Mouse (Mus musculus): ENCODE results near the gene Zfhx2. TPM values are rescaled to one million over a fixed set of nuclear protein-coding genes. Genes with fewer than 3 reads are reported as not detected.

Zfhx2 gene
- polyA plus RNA-seq, 1 experiment from 2014 or later = 28.4 TPM

DNA sequence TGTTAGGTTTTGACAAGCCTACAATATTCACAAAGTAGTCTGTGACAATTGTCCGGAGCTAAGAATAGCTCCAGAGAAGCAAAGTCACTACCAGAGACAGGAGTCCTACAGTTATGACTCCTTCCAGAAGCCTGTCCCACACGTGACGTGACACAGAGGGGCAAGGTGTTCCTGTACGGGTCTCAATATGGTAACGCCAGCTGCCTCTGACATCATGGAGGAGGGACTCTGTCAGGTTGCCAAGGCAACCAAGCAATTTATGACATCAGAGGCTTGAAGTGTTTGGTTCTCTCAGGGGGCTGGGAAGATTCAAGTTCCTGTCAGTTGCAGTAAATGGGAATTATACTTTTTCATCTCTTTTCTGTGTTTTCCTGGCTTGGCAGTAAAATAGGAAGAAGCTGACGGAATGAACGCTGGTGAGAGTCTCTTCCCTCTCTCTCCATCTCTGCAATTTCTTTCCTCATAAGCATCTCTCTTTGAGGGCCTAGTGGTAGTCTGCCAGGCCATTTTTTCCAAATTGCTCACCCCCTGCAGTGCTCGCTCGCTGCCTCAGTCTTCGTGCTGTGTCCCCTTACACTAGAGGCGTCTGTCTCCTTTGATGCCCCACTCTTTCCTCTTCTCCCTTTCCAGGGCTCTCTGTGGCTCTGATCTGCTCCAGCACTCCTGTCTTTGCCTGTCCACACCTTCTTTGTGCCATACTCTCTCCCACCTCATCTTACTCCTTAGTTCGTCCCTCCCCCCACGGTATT lies 2.8 kb downstream of the Zfhx2 start:
- peak; percentile 64 for DNase-seq

DNA sequence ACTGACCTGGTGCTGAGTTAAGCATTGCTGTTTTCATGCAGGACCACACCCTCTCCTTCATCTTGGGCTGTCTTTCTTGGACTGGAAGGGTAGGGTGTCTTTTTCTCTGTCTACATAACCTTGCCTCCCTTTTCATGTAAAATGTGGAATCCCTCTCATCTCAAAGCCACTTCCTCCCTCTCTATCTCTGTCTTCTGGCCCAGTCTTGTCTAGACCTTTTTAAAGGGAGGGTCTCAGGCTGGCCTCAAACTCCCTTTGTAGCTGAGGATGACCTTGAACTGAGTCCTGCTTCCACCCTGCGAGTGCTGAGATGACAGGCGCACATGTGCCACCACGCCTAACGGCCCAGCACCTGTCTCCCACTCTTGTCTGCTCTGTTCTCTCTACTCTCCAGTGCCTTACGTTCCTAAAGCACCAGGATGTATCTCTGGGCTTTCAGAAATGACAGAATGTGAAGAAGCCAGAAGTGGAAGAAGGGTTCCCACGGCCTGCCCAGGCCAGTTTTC lies 6.1 kb downstream of the Zfhx2 start:
- Histone ChIP-seq H3K36me3 (ENCODE audit: control insufficient read depth, insufficient read depth, low read length) (peaks cover 12% of the 10 kb centered on the region), H3K9me3 (ENCODE audit: control insufficient read depth, low read length) (no peaks in the 10 kb centered on the region), H3K4me1 (ENCODE audit: control insufficient read depth, insufficient read depth, low read length) (peaks cover 50% of the 10 kb centered on the region), H3K27me3 (ENCODE audit: control insufficient read depth, insufficient read depth, low read length) (no peaks in the 10 kb centered on the region), H3K4me2 (ENCODE audit: low read length) (no peak overlapping the region), H3K9ac (replicated peaks; ENCODE audit: low read length) (no peak overlapping the region), H3K4me3 (replicated peaks; ENCODE audit: low read depth, low read length) (no peak overlapping the region), H3K27ac (replicated peaks; ENCODE audit: low read depth, low read length) (peak overlapping the region; percentile 1; the same call in 1 of the 2 replicates)
- ATAC-seq (ENCODE audit: low FRiP score, low TSS enrichment) (no peak), DNase-seq (no peak)
- 89% methylated on average over 6 of the region's 6 CpGs for WGBS

More for the DNA sequence above, 2.8 kb downstream of the Zfhx2 start:
- peaks cover 49% of the 10 kb centered on the region for H3K4me1 ChIP-seq (ENCODE audit: control insufficient read depth, insufficient read depth, low read length)
- WGBS = 55% methylated on average over 13 of the region's 13 CpGs
- peak overlapping the region; percentile 45 for H3K27ac ChIP-seq (replicated peaks; ENCODE audit: low read depth, low read length)
- ATAC-seq (ENCODE audit: low FRiP score, low TSS enrichment) = no peak
- peaks cover 4% of the 10 kb centered on the region; the same call in 1 of the 2 replicates for H3K36me3 ChIP-seq (ENCODE audit: control insufficient read depth, insufficient read depth, low read length)
- H3K4me3 ChIP-seq (replicated peaks; ENCODE audit: low read depth, low read length) = peak overlapping the region; percentile 68
- peak overlapping the region; percentile 89; the same call in 1 of the 2 replicates for H3K9ac ChIP-seq (replicated peaks; ENCODE audit: low read length)
- H3K9me3 ChIP-seq (ENCODE audit: control insufficient read depth, low read length) = no peaks in the 10 kb centered on the region
- H3K4me2 ChIP-seq (ENCODE audit: low read length) = peak overlapping the region; percentile 76
- no peaks in the 10 kb centered on the region for H3K27me3 ChIP-seq (ENCODE audit: control insufficient read depth, insufficient read depth, low read length)

DNA sequence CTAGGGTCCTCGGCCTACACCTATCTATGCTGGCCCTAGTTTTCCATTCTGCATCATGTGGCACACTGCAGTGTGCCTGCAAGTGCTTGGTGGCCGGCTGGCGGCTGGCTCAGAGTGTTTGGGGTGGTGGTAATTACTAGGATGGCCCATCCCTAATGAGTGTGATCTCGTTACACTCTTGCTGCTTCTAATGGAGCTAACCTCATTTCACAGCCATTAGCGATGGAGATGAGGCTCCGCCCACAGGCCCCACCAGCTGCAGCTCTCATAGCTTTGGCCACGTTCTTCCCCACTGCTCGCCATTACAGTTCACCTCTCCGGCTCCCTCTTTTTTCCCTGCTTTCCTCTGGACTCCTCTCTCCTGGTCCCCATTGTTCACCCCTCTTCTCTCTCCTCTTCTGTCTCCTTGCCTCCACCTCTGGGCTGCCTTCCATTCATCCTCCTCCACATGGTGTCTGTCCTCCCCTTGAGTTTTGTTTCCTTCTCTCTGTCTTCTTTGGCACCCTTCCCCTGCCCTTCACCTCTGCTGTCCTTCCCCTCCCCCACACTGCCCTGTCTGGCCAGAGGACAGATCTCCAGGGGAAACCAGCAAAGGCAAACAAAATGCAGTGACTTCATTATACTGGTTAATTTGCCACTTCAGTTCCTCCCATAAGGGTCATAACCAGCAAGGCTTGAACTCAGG lies 6.7 kb downstream of the Zfhx2 start:
- peaks cover 50% of the 10 kb centered on the region for H3K4me1 ChIP-seq (ENCODE audit: control insufficient read depth, insufficient read depth, low read length)
- no peaks in the 10 kb centered on the region for H3K27me3 ChIP-seq (ENCODE audit: control insufficient read depth, insufficient read depth, low read length)
- no peaks in the 10 kb centered on the region for H3K9me3 ChIP-seq (ENCODE audit: control insufficient read depth, low read length)
- DNase-seq = no peak
- no peak overlapping the region for H3K4me3 ChIP-seq (replicated peaks; ENCODE audit: low read depth, low read length)
- no peak overlapping the region for H3K9ac ChIP-seq (replicated peaks; ENCODE audit: low read length)
- H3K4me2 ChIP-seq (ENCODE audit: low read length) = no peak overlapping the region
- peak; percentile 26; the same call in 1 of the 2 replicates for ATAC-seq (ENCODE audit: low FRiP score, low TSS enrichment)
- H3K27ac ChIP-seq (replicated peaks; ENCODE audit: low read depth, low read length) = peak overlapping the region; percentile 38; the same call in 1 of the 2 replicates
- WGBS = 41% methylated on average over 9 of the region's 9 CpGs
- H3K36me3 ChIP-seq (ENCODE audit: control insufficient read depth, insufficient read depth, low read length) = peaks cover 12% of the 10 kb centered on the region

DNA sequence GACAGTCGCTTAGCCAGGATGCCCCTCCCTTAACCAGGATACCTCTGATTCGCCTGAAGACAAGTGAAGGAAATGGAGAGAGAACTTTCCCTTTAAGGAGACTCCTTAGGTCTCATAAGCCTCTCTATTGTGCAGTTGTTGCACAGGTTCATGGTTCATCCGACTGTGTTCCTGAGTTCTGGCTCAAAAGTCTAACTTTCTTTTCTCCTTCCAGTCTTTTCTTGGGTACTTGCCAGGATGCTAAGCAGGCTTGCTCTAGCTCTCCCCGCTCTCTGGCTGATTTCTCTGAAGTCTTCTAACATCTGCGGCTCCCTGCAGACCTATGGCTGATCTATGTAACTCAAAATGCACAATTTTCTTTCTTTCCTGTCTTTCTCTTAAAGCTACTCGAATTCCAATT lies 8.6 kb downstream of the Zfhx2 start:
- no peaks in the 10 kb centered on the region for H3K9me3 ChIP-seq (ENCODE audit: control insufficient read depth, low read length)
- no peak overlapping the region for H3K4me2 ChIP-seq (ENCODE audit: low read length)
- no peak overlapping the region for H3K9ac ChIP-seq (replicated peaks; ENCODE audit: low read length)
- H3K27me3 ChIP-seq (ENCODE audit: control insufficient read depth, insufficient read depth, low read length) = no peaks in the 10 kb centered on the region
- DNase-seq (no peak), ATAC-seq (ENCODE audit: low FRiP score, low TSS enrichment) (no peak)
- no peak overlapping the region for H3K4me3 ChIP-seq (replicated peaks; ENCODE audit: low read depth, low read length)
- H3K36me3 ChIP-seq (ENCODE audit: control insufficient read depth, insufficient read depth, low read length) = peaks cover 12% of the 10 kb centered on the region
- 74% methylated on average over 6 of the region's 6 CpGs for WGBS
- no peak overlapping the region for H3K27ac ChIP-seq (replicated peaks; ENCODE audit: low read depth, low read length)
- peaks cover 45% of the 10 kb centered on the region for H3K4me1 ChIP-seq (ENCODE audit: control insufficient read depth, insufficient read depth, low read length)

DNA sequence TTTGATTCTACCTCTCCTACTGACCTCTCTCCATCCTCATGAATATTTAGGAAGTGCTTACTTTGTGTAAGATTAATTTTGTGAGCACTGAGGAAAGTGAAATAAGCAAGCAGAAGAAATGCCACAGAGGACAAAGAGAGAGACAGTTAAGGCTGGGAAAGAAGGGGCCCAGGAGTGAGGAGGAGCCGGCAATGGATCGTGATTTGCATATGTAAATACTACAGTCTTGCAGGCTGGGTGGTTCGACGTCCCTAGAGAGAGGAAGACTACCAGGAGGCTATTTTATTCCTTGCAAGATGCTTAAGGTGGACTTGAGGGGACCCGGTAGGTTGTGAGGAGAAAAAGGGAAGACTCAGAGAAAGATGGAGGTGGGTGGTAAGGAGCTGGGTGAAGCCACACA lies 11.0 kb downstream of the Zfhx2 start:
- Histone ChIP-seq H3K4me3 (replicated peaks; ENCODE audit: low read depth, low read length) (no peak overlapping the region), H3K4me1 (ENCODE audit: control insufficient read depth, insufficient read depth, low read length) (peaks cover 44% of the 10 kb centered on the region), H3K4me2 (ENCODE audit: low read length) (no peak overlapping the region), H3K27me3 (ENCODE audit: control insufficient read depth, insufficient read depth, low read length) (no peaks in the 10 kb centered on the region), H3K27ac (replicated peaks; ENCODE audit: low read depth, low read length) (no peak overlapping the region), H3K9ac (replicated peaks; ENCODE audit: low read length) (no peak overlapping the region), H3K9me3 (ENCODE audit: control insufficient read depth, low read length) (no peaks in the 10 kb centered on the region), H3K36me3 (ENCODE audit: control insufficient read depth, insufficient read depth, low read length) (peaks cover 8% of the 10 kb centered on the region)
- DNase-seq (no peak), ATAC-seq (ENCODE audit: low FRiP score, low TSS enrichment) (no peak)
- WGBS = 22% methylated on average over 5 of the region's 5 CpGs

DNA sequence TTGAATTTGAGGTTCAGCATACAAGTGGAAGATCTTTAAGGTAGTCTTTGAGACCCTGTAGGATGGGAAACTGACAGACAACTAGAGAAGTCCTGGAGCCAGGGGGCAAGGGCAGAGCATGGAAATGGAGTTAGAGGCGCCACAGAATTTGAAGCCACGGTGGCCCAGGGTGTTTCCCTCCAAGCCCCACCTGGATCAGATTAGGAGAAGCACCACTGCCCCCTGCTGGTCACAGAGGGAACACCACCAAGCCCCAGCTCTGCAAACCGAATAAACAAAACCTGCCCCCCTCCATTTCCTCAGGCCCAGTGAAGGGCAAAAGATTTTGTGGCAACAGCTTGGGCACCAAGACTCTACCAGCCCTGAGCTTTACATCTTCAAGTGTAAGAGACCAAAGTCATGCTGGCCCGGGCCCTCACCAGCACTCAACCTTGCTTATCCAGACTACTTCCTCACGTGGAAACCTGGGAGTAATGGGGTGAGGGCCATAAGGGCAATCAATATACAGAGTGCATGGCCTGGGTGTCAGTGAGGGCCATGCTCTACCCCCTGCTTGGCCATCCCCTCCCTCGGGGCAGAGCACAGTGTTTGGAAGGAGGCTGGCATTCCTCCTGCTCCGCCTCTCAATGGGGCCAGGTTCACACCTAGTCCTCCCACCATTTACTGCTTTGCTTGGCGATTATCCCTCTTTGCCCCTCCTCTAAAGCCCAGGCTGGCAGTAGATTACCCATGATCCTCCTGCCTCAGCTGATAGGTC lies 12.7 kb downstream of the Zfhx2 start:
- H3K9me3 ChIP-seq (ENCODE audit: control insufficient read depth, low read length) = no peaks in the 10 kb centered on the region
- H3K27me3 ChIP-seq (ENCODE audit: control insufficient read depth, insufficient read depth, low read length) = no peaks in the 10 kb centered on the region
- ATAC-seq (ENCODE audit: low FRiP score, low TSS enrichment) (peak; percentile 26; the same call in 1 of the 2 replicates), DNase-seq (peak; percentile 90)
- peak overlapping the region; percentile 46 for H3K4me2 ChIP-seq (ENCODE audit: low read length)
- peaks cover 14% of the 10 kb centered on the region for H3K36me3 ChIP-seq (ENCODE audit: control insufficient read depth, insufficient read depth, low read length)
- peak overlapping the region; percentile 91 for H3K27ac ChIP-seq (replicated peaks; ENCODE audit: low read depth, low read length)
- no peak overlapping the region for H3K4me3 ChIP-seq (replicated peaks; ENCODE audit: low read depth, low read length)
- peaks cover 38% of the 10 kb centered on the region for H3K4me1 ChIP-seq (ENCODE audit: control insufficient read depth, insufficient read depth, low read length)
- peak overlapping the region; percentile 40 for H3K9ac ChIP-seq (replicated peaks; ENCODE audit: low read length)
- 20% methylated on average over 8 of the region's 8 CpGs for WGBS

DNA sequence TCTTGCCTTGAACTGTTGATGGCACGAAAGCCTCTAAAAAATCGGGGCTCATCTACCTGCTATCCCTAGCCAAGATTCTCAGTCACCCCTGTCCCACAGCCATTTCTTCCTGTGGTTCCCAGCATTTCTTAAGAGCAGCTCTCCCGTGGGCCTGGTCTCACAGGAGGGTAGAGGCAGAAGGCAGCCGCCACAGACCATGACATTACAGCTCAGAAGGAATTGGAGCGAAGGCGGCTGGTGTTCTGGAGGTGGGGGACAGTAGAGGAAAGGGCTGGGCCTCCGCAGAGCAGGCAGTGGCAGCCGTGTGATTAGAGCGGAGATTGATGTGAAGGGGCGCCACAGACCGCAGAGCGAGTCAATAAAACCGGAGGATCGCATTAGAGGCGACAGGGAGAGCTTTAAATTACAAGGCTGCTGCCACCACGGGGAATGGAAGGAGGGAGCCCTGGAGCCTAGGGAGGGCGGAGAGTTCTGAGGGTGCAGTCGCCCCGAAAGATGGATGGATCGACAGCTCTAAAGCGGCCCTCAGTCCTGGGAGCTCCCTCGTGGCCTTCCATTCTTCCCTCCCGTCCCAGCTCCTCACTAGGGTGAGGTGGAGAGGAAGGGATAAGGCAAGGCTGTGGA lies 13.6 kb downstream of the Zfhx2 start:
- Histone ChIP-seq H3K27ac (replicated peaks; ENCODE audit: low read depth, low read length) (peak overlapping the region; percentile 91), H3K4me1 (ENCODE audit: control insufficient read depth, insufficient read depth, low read length) (peaks cover 34% of the 10 kb centered on the region), H3K4me3 (replicated peaks; ENCODE audit: low read depth, low read length) (no peak overlapping the region), H3K36me3 (ENCODE audit: control insufficient read depth, insufficient read depth, low read length) (peaks cover 19% of the 10 kb centered on the region), H3K27me3 (ENCODE audit: control insufficient read depth, insufficient read depth, low read length) (no peaks in the 10 kb centered on the region), H3K9me3 (ENCODE audit: control insufficient read depth, low read length) (no peaks in the 10 kb centered on the region), H3K4me2 (ENCODE audit: low read length) (peak overlapping the region; percentile 46), H3K9ac (replicated peaks; ENCODE audit: low read length) (peak overlapping the region; percentile 40)
- peak; percentile 35; the same call in 1 of the 2 replicates for ATAC-seq (ENCODE audit: low FRiP score, low TSS enrichment)
- WGBS = 3% methylated on average over 23 of the region's 23 CpGs
- DNase-seq = peak; percentile 68
